Comparison of ENCODE assay signal across 8 mouse cellular contexts in the genomic region with DNA sequence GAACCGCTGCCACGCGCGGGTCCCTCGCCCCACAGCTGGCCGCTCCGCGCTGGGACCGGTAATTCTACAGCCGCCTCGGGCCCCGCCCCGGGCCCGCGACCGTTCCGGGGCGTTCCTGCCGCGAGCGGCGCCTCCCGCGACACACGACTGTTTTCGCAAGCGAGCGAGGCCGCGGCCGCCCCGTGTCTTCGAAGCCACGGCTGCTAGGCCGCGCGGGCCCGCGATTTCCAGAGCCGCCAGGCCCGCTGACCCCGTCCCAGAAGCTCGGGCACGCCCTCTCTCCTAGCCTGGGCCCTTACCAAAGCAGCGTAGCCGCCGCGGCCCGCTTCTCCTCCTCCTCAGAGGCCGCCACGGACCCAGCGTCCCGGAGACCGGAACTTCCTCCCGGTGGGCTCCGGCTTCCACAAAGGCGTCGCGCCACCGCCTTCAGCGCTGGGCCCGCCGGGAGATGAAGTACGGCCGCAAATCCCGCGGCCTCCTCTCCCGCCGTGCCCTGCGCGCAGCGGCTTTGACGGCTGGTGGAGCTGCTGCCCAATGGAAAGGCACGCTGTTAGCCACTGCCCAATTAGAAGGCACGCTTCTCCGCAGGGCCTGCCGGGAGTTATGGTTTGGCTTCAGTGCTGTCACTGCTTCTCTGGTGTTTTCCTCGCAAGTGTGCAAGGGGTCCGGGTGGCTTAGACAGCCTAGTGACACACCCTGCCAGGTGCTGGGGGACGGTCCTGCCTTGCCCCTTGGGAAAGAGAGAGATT. TPM values are rescaled to one million over a fixed set of nuclear protein-coding genes. Genes with fewer than 3 reads are reported as not detected.
A peak's percentile ranks its signal among the peaks of the same experiment; 100 is the strongest.
DNase-seq lines count a peak whose midpoint lies in the region; ATAC-seq and TF ChIP-seq lines count a peak whose summit lies in the region.

No protein-coding gene starts in this region.

- TF ChIP-seq POLR2A in brain, embryonic 14.5 days (IDR thresholded peaks at IDR 0.05; ENCODE audit: borderline replicate concordance, extremely low read depth, insufficient read depth, insufficient read length, poor library complexity, severe bottlenecking): peak; percentile 77; the same call in 1 of the 2 replicates
- TF ChIP-seq POLR2A in liver, adult 2 months (IDR thresholded peaks at IDR 0.05; ENCODE audit: extremely low read depth, insufficient read depth, low read length): peak; percentile 71; the same call in 1 of the 2 replicates
- peak; percentile 70 for TF ChIP-seq POLR2A in myocyte (IDR thresholded peaks at IDR 0.05; ENCODE audit: insufficient read length, low read depth)

- TF ChIP-seq CTCF in C2C12 (IDR thresholded peaks at IDR 0.05; ENCODE audit: control insufficient read depth, insufficient read depth, insufficient read length): no peak
- no peak for TF ChIP-seq CTCF in brain, embryonic 14.5 days (IDR thresholded peaks at IDR 0.05; ENCODE audit: borderline replicate concordance, extremely low read depth, insufficient read depth, insufficient read length)
- TF ChIP-seq CTCF in liver, adult 2 months (IDR thresholded peaks at IDR 0.05; ENCODE audit: low read depth, low read length): no peak

- peak; percentile 99 for DNase-seq in brain, embryonic 14.5 days (ENCODE audit: low read depth)
- peak; percentile 92 for DNase-seq in liver, adult 2 months (ENCODE audit: extremely low read depth, low read depth, low spot score)
- peak; percentile 92 for DNase-seq in splenic B cell, adult 2 months (ENCODE audit: low read depth, low spot score)

- ATAC-seq in heart, embryonic 11.5 days (replicated peaks; ENCODE audit: insufficient number of reproducible peaks, low FRiP score, low TSS enrichment): peak; percentile 97
- peak; percentile 100 for ATAC-seq in kidney, embryonic 16.5 days (ENCODE audit: low FRiP score, low TSS enrichment)

- H3K9me3 ChIP-seq in erythroblast, embryonic 14.5 days (ENCODE audit: control insufficient read depth, low read length): no peaks in the 10 kb centered on the region
- H3K9me3 ChIP-seq in heart, embryonic 11.5 days (replicated peaks; ENCODE audit: control insufficient read depth, low read length): no peaks in the 10 kb centered on the region
- no peaks in the 10 kb centered on the region for H3K9me3 ChIP-seq in kidney, embryonic 16.5 days (ENCODE audit: low read length)

- H3K36me3 ChIP-seq in C2C12 (ENCODE audit: control insufficient read depth, insufficient read depth) (peaks cover 7% of the 10 kb centered on the region), myocyte (ENCODE audit: control insufficient read depth, insufficient read depth) (no peaks in the 10 kb centered on the region)
- peaks cover 23% of the 10 kb centered on the region for H3K36me3 ChIP-seq in erythroblast, embryonic 14.5 days (ENCODE audit: control insufficient read depth)
- no peaks in the 10 kb centered on the region for H3K36me3 ChIP-seq in heart, embryonic 11.5 days (ENCODE audit: control insufficient read depth, insufficient read depth, low read length)
- no peaks in the 10 kb centered on the region for H3K36me3 ChIP-seq in kidney, embryonic 16.5 days (ENCODE audit: insufficient read depth, low read length)
- no peaks in the 10 kb centered on the region for H3K36me3 ChIP-seq in liver, adult 2 months (ENCODE audit: control insufficient read depth, insufficient read depth, low read length)
- 0 out of 2 replicates have a peak, but pooled peaks cover 3% of the 10 kb centered on the region for H3K36me3 ChIP-seq in splenic B cell, adult 2 months (ENCODE audit: control insufficient read depth, insufficient read depth, low read length, poor library complexity, severe bottlenecking)

- H3ac ChIP-seq in C2C12 (ENCODE audit: control insufficient read depth, insufficient read length, low read depth): peak overlapping the region; percentile 91
- peak overlapping the region; percentile 89 for H3ac ChIP-seq in myocyte (ENCODE audit: control insufficient read depth, insufficient read length)

- H3K27me3 ChIP-seq in C2C12 (ENCODE audit: control insufficient read depth, insufficient read depth, insufficient read length) (no peaks in the 10 kb centered on the region), myocyte (ENCODE audit: control insufficient read depth, insufficient read depth, insufficient read length) (no peaks in the 10 kb centered on the region)
- H3K27me3 ChIP-seq in erythroblast, embryonic 14.5 days (ENCODE audit: control insufficient read depth): peaks cover 3% of the 10 kb centered on the region; the same call in 1 of the 2 replicates
- H3K27me3 ChIP-seq in heart, embryonic 11.5 days (ENCODE audit: control insufficient read depth, insufficient read depth, low read length): no peaks in the 10 kb centered on the region
- H3K27me3 ChIP-seq in kidney, embryonic 16.5 days (ENCODE audit: insufficient read depth, low read length): no peaks in the 10 kb centered on the region
- no peaks in the 10 kb centered on the region for H3K27me3 ChIP-seq in liver, adult 2 months (ENCODE audit: control insufficient read depth, insufficient read depth, low read length)
- H3K27me3 ChIP-seq in splenic B cell, adult 2 months (ENCODE audit: control insufficient read depth, insufficient read depth, low read length, poor library complexity, severe bottlenecking): no peaks in the 10 kb centered on the region

- H3K79me3 ChIP-seq in C2C12 (ENCODE audit: low read depth): peaks cover 45% of the 10 kb centered on the region

- H3K79me2 ChIP-seq in C2C12 (ENCODE audit: control insufficient read depth, insufficient read depth) (peaks cover 49% of the 10 kb centered on the region), myocyte (ENCODE audit: control insufficient read depth, insufficient read depth) (peaks cover 47% of the 10 kb centered on the region)
- peaks cover 8% of the 10 kb centered on the region; the same call in 1 of the 2 replicates for H3K79me2 ChIP-seq in liver, adult 2 months (ENCODE audit: control insufficient read depth, insufficient read depth, low read length)

- peak overlapping the region; percentile 90 for H3K9ac ChIP-seq in heart, embryonic 11.5 days (ENCODE audit: low read depth, low read length)
- H3K9ac ChIP-seq in kidney, embryonic 16.5 days (replicated peaks; ENCODE audit: low read length): peak overlapping the region; percentile 97
- H3K9ac ChIP-seq in liver, adult 2 months (ENCODE audit: low read depth, low read length): peak overlapping the region; percentile 95

- H3K27ac ChIP-seq in heart, embryonic 11.5 days (ENCODE audit: low read depth, low read length): peak overlapping the region; percentile 87
- H3K27ac ChIP-seq in kidney, embryonic 16.5 days (ENCODE audit: low read length): peak overlapping the region; percentile 95
- peak overlapping the region; percentile 93 for H3K27ac ChIP-seq in liver, adult 2 months (replicated peaks; ENCODE audit: insufficient read depth, low read depth, low read length)

- peaks cover 32% of the 10 kb centered on the region for H3K4me1 ChIP-seq in erythroblast, embryonic 14.5 days (ENCODE audit: control insufficient read depth)
- H3K4me1 ChIP-seq in heart, embryonic 11.5 days (ENCODE audit: control insufficient read depth, insufficient read depth, low read length): peaks cover 9% of the 10 kb centered on the region; the same call in 1 of the 2 replicates
- H3K4me1 ChIP-seq in kidney, embryonic 16.5 days (ENCODE audit: insufficient read depth, low read length): peaks cover 13% of the 10 kb centered on the region
- peaks cover 4% of the 10 kb centered on the region; the same call in 1 of the 2 replicates for H3K4me1 ChIP-seq in liver, adult 2 months (ENCODE audit: control insufficient read depth, insufficient read depth, low read length)

- H3K4me2 ChIP-seq in heart, embryonic 11.5 days: peak overlapping the region; percentile 81
- peak overlapping the region; percentile 83 for H3K4me2 ChIP-seq in kidney, embryonic 16.5 days (replicated peaks; ENCODE audit: low read depth, low read length)
- peak overlapping the region; percentile 93 for H3K4me2 ChIP-seq in myocyte (ENCODE audit: low read depth)

- H3K4me3 ChIP-seq in C2C12 (ENCODE audit: insufficient read depth, poor library complexity, severe bottlenecking): peak overlapping the region; percentile 82
- H3K4me3 ChIP-seq in erythroblast, embryonic 14.5 days (replicated peaks): peak overlapping the region; percentile 88
- peak overlapping the region; percentile 77 for H3K4me3 ChIP-seq in heart, embryonic 11.5 days (ENCODE audit: low read depth, low read length)
- H3K4me3 ChIP-seq in kidney, embryonic 16.5 days (ENCODE audit: low read length): peak overlapping the region; percentile 99
- peak overlapping the region; percentile 84 for H3K4me3 ChIP-seq in liver, adult 2 months (ENCODE audit: insufficient read depth, low read depth, low read length)
- H3K4me3 ChIP-seq in myocyte: peak overlapping the region; percentile 74

- WGBS in heart, embryonic 11.5 days (ENCODE audit: insufficient replicate concordance): under 1% methylated on average over 75 of the region's 80 CpGs
- under 1% methylated on average over 80 of the region's 80 CpGs for WGBS in kidney, embryonic 16.5 days
- under 1% methylated on average over 80 of the region's 80 CpGs for WGBS in liver, adult 2 months

RNA-seq across cellular contexts. Expression of a gene that starts 0.5 kb away (rescaled TPM):
- polyA plus RNA-seq in C2C12 (2012; fragmentation: generic; extraction: Trizol) (12.9 TPM), myocyte (2012; fragmentation: generic; extraction: Trizol) (10.2 TPM)
- 82.3 and 90.4 TPM in 2 replicates for polyA plus RNA-seq in brain, embryonic 14.5 days (2012; rRNA removed)
- polyA plus RNA-seq in erythroblast, embryonic 14.5 days (2012): 2.5 and 2.9 TPM in 2 replicates
- 46.0 and 51.3 TPM in 2 replicates for polyA plus RNA-seq in heart, embryonic 11.5 days (2014; fragmentation: Nextera tagmentation; extraction: Ambion mirVana)
- polyA plus RNA-seq in kidney, embryonic 16.5 days (2015; fragmentation: Nextera tagmentation; extraction: Ambion mirVana): 71.5 and 83.7 TPM in 2 replicates
- total RNA-seq in liver, adult 2 months (2014; rRNA removed): 31.8 and 34.4 TPM in 2 replicates
- polyA plus RNA-seq in liver, adult 2 months (2012; rRNA removed): 8.3 and 9.9 TPM in 2 replicates

RNA-seq across cellular contexts. Expression of a gene that starts 15.4 kb away (rescaled TPM):
- 7.7 TPM for polyA plus RNA-seq in C2C12 (2012; fragmentation: generic; extraction: Trizol)
- polyA plus RNA-seq in brain, embryonic 14.5 days (2012; rRNA removed): 31.5 and 37.2 TPM in 2 replicates
- polyA plus RNA-seq in erythroblast, embryonic 14.5 days (2012): 0.77 and 0.89 TPM in 2 replicates
- polyA plus RNA-seq in heart, embryonic 11.5 days (2014; fragmentation: Nextera tagmentation; extraction: Ambion mirVana): 9.6 and 11.9 TPM in 2 replicates
- polyA plus RNA-seq in kidney, embryonic 16.5 days (2015; fragmentation: Nextera tagmentation; extraction: Ambion mirVana): 12.9 and 13.6 TPM in 2 replicates
- 9.2 and 12.4 TPM in 2 replicates for total RNA-seq in liver, adult 2 months (2014; rRNA removed)
- polyA plus RNA-seq in liver, adult 2 months (2012; rRNA removed): 29.2 and 29.6 TPM in 2 replicates
- polyA plus RNA-seq in myocyte (2012; fragmentation: generic; extraction: Trizol): 8.4 TPM

RNA-seq across cellular contexts. Expression of a gene that starts 34.1 kb away (rescaled TPM):
- polyA plus RNA-seq in C2C12 (2012; fragmentation: generic; extraction: Trizol) (0.02 TPM), myocyte (2012; fragmentation: generic; extraction: Trizol) (0.04 TPM)
- 4.2 and 6.5 TPM in 2 replicates for polyA plus RNA-seq in brain, embryonic 14.5 days (2012; rRNA removed)
- polyA plus RNA-seq in erythroblast, embryonic 14.5 days (2012): 0.01 and 0.02 TPM in 2 replicates
- polyA plus RNA-seq in heart, embryonic 11.5 days (2014; fragmentation: Nextera tagmentation; extraction: Ambion mirVana): 1.3 and 1.6 TPM in 2 replicates
- 2.1 and 2.8 TPM in 2 replicates for polyA plus RNA-seq in kidney, embryonic 16.5 days (2015; fragmentation: Nextera tagmentation; extraction: Ambion mirVana)
- total RNA-seq in liver, adult 2 months (2014; rRNA removed): 0.18 and 0.27 TPM in 2 replicates
- 0.70 and 1.2 TPM in 2 replicates for polyA plus RNA-seq in liver, adult 2 months (2012; rRNA removed)

RNA-seq across cellular contexts. Expression of a gene that starts 55.7 kb away (rescaled TPM):
- polyA plus RNA-seq in C2C12 (2012; fragmentation: generic; extraction: Trizol) (not detected), myocyte (2012; fragmentation: generic; extraction: Trizol) (not detected)
- polyA plus RNA-seq in brain, embryonic 14.5 days (2012; rRNA removed): not detected in 2 replicates
- not detected in 2 replicates for polyA plus RNA-seq in erythroblast, embryonic 14.5 days (2012)
- polyA plus RNA-seq in heart, embryonic 11.5 days (2014; fragmentation: Nextera tagmentation; extraction: Ambion mirVana): not detected in 2 replicates
- polyA plus RNA-seq in kidney, embryonic 16.5 days (2015; fragmentation: Nextera tagmentation; extraction: Ambion mirVana): not detected in 2 replicates
- not detected in 2 replicates for total RNA-seq in liver, adult 2 months (2014; rRNA removed)
- not detected in 2 replicates for polyA plus RNA-seq in liver, adult 2 months (2012; rRNA removed)

Comparison
In these comparisons a context has a peak if more than half of its experiments do, and no peak if none do; other contexts are left out.
1. Peak in every context shown above with its lines: DNase-seq, ATAC-seq, H3K4me3 ChIP-seq and H3K27ac ChIP-seq.